Mouse (Mus musculus) lung, postnatal 0 days (tissue): ENCODE measurements around the gene Homer2.

Experiments used
- CTCF ChIP-seq: IDR thresholded peaks from 2 replicates; pipeline ENCODE4 v1.5.1; 2016; ENCODE audit warnings: antibody characterized with exemption, mild to moderate bottlenecking
- EP300 ChIP-seq: IDR thresholded peaks from 2 replicates; pipeline ENCODE4 v1.6.1; 2016; ENCODE audit warnings: antibody characterized with exemption, mild to moderate bottlenecking, control low read depth

GRCm38 (mm10) chr7:81595056-81595455 is 112.3 kb downstream of the Homer2 start:
- no peak for TF ChIP-seq CTCF
- TF ChIP-seq EP300, result no peak
